Mouse (Mus musculus): ENCODE measurements around the gene Nasp.

DNA sequence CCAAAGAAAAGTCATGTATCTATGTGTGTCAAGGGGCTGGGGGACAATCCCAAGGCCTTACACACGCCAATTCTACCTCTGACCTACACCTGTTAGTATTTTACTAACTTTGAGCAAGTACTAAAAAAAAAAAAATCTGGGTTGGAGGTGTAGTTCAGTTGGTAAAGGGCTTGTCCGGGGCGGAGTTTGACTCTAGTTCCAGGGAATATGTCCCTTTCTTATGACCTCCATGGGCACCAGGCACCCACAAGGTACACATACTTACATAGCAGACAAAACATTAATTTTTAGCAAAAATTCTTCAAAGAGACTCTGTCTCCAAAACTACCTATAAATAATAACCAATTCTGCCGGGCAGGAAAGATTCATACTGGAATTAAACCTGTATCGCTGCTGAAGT lies 22.6 kb upstream of the Nasp start:
- TF ChIP-seq EP300 (IDR thresholded peaks at IDR 0.05; ENCODE audit: low read depth) (no peak), CTCF (IDR thresholded peaks at IDR 0.05; ENCODE audit: low read depth) (no peak)
